Mouse (Mus musculus): Measurements from ENCODE around the gene Zfp618. TPM values are rescaled to one million over a fixed set of nuclear protein-coding genes. Genes with fewer than 3 reads are reported as not detected.

The Zfp618 gene
- polyA plus RNA-seq, 1 experiment from 2014 or later: 18.4 TPM

DNA sequence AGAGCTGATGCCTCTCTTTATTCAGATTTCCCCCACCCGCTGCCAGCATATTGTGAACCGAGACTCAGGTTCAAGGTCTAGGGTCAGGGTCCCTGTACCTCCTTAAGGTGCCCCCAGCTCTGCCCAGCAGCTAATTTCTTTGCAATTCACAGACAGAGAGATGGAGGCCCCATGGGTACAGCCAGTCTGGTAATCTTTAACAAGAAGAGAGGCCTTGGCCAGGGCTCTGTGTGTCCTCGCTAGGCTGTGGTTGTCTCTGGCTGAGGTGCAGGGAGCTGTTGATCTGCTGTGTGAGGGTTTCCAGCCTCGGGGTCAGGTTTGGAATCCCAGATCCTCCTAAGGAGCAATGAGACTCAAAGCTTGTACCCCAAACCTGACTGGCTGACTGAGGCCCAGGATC, 200.3 kb downstream of the Zfp618 start:
- Histone ChIP-seq H3K27me3 (replicated peaks; ENCODE audit: control insufficient read depth, insufficient read depth, low read length) (no peaks in the 10 kb centered on the region), H3K4me3 (replicated peaks; ENCODE audit: low read length) (no peak overlapping the region), H3K27ac (ENCODE audit: low read length) (no peak overlapping the region), H3K4me1 (replicated peaks; ENCODE audit: control insufficient read depth, insufficient read depth, low read length) (no peaks in the 10 kb centered on the region), H3K36me3 (ENCODE audit: control insufficient read depth, insufficient read depth) (no peaks in the 10 kb centered on the region), H3K9me3 (ENCODE audit: control insufficient read depth, low read length) (no peaks in the 10 kb centered on the region), H3K4me2 (ENCODE audit: low read length) (no peak overlapping the region), H3K9ac (replicated peaks; ENCODE audit: low read depth, low read length) (no peak overlapping the region)
- ATAC-seq: no peak
- WGBS: 90% methylated on average over 4 of the region's 4 CpGs

DNA sequence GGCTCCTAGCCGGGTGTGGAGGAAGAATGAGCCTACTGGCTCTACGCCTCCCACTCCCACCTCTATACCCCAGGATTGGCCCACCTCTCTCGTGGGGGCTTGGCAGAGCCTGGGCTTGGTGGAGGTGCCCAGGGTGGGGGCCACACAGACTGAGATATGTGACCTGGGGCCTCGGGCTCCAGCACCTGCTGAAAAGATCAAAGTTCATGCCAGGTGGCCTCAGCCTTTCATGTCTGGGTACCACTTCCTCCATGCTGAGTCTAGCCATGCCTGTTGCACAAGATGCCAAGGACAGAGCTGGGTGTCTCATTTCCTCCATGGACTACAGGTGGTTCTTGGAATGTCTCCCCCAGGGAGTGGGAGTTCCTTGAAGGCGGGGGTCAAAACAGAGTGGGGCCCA, 200.9 kb downstream of the Zfp618 start:
- WGBS: 87% methylated on average over 5 of the region's 5 CpGs

DNA sequence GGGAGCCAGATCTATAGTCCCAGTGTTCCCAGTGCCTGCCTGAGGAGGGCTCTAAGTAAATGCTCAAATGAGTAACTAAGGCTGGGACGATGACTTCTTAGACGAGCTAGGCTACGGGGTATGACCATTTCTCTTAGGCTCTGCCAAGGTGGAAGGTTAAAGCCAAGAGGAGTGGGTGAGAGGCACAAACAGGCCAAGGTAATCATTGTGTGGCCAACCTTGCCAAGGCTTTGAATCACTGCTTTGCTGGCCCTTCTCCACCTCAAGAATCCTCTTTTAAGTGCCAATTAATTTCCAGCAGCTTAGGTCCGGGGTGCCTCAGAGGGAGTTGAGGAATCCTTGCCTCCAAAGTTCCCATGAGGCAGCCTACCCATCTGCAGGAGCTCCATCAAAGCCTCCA, 204.7 kb downstream of the Zfp618 start:
- Histone ChIP-seq H3K27me3 (replicated peaks; ENCODE audit: control insufficient read depth, insufficient read depth, low read length) (peaks cover 6% of the 10 kb centered on the region; the same call in 1 of the 2 replicates), H3K27ac (ENCODE audit: low read length) (no peak overlapping the region), H3K4me1 (replicated peaks; ENCODE audit: control insufficient read depth, insufficient read depth, low read length) (no peaks in the 10 kb centered on the region), H3K4me3 (replicated peaks; ENCODE audit: low read length) (no peak overlapping the region), H3K4me2 (ENCODE audit: low read length) (no peak overlapping the region), H3K9me3 (ENCODE audit: control insufficient read depth, low read length) (no peaks in the 10 kb centered on the region), H3K36me3 (ENCODE audit: control insufficient read depth, insufficient read depth) (no peaks in the 10 kb centered on the region), H3K9ac (replicated peaks; ENCODE audit: low read depth, low read length) (no peak overlapping the region)
- 78% methylated on average over 4 of the region's 4 CpGs for WGBS
- no peak for ATAC-seq

More for the DNA sequence above, 200.9 kb downstream of the Zfp618 start:
- H3K27me3 ChIP-seq (replicated peaks; ENCODE audit: control insufficient read depth, insufficient read depth, low read length): no peaks in the 10 kb centered on the region
- no peaks in the 10 kb centered on the region for H3K9me3 ChIP-seq (ENCODE audit: control insufficient read depth, low read length)
- H3K9ac ChIP-seq (replicated peaks; ENCODE audit: low read depth, low read length): no peak overlapping the region
- H3K4me1 ChIP-seq (replicated peaks; ENCODE audit: control insufficient read depth, insufficient read depth, low read length): no peaks in the 10 kb centered on the region
- H3K27ac ChIP-seq (ENCODE audit: low read length): no peak overlapping the region
- H3K4me2 ChIP-seq (ENCODE audit: low read length): no peak overlapping the region
- no peaks in the 10 kb centered on the region for H3K36me3 ChIP-seq (ENCODE audit: control insufficient read depth, insufficient read depth)
- no peak overlapping the region for H3K4me3 ChIP-seq (replicated peaks; ENCODE audit: low read length)
- ATAC-seq: no peak

DNA sequence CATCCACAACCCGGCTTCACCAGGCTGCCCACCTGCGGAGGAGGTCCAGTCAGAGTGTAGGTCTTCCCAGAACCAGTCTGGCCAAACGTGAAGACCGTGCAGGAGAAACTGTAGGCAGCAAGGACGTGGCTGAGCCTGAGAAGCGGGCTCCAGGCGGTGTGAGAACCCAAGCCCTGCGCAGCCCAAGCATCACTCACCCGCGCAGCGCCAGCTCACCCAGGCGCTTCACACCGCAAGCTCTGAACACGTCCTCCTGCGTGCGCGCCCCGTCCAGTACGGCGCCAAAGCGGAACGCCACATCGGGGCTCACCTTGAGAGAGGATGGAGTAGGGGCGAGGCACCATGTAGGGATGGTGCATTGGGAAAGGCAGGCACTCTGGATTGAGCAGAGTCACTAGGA, 205.7 kb downstream of the Zfp618 start:
- Histone ChIP-seq H3K4me1 (replicated peaks; ENCODE audit: control insufficient read depth, insufficient read depth, low read length) (no peaks in the 10 kb centered on the region), H3K4me3 (replicated peaks; ENCODE audit: low read length) (no peak overlapping the region), H3K9ac (replicated peaks; ENCODE audit: low read depth, low read length) (no peak overlapping the region), H3K27ac (ENCODE audit: low read length) (no peak overlapping the region), H3K27me3 (replicated peaks; ENCODE audit: control insufficient read depth, insufficient read depth, low read length) (peaks cover 6% of the 10 kb centered on the region; the same call in 1 of the 2 replicates), H3K36me3 (ENCODE audit: control insufficient read depth, insufficient read depth) (no peaks in the 10 kb centered on the region), H3K4me2 (ENCODE audit: low read length) (no peak overlapping the region), H3K9me3 (ENCODE audit: control insufficient read depth, low read length) (no peaks in the 10 kb centered on the region)
- no peak for ATAC-seq
- WGBS: 50% methylated on average over 24 of the region's 24 CpGs

DNA sequence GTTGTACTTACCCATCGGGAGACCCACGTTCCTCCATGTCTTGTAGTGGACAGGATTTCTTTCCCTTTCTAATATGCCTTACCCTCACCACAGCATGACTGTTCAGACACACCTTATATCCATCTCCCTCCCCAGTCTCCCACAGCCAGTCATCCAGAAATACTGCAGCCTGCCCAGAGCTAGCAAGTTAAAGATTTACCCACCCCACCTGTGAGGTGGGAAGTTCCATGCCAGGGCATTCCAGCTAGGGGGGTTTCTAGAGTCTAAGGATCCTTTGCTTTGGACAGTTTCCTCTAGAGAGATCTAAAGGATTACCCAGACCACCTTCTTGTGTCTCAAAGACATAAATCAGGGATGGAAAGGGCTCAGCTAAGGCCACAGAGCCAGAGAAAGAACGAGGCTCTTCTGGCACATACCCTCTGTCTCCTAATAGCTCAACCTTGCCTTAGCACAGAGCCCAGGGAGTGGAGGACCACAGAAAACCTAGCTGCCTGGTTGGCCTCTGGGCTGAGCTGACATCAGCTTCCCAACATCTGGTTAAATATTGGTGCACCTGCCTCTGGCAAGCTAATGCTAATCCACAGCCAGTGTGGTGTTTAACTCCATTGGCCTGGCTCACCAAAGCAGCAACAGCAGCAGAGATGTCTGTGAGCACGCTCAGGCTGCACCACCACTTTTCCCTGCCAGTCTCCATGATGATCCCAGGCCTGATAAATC, 206.8 kb downstream of the Zfp618 start, which contains the start of gene Kif12:
Gene Kif12, minus strand, starts transcription at position 163 of the 717 bp plus-strand sequence.
- H3K9me3 ChIP-seq (ENCODE audit: control insufficient read depth, low read length): no peaks in the 10 kb centered on the region
- H3K36me3 ChIP-seq (ENCODE audit: control insufficient read depth, insufficient read depth): no peaks in the 10 kb centered on the region
- WGBS: 80% methylated on average over 4 of the region's 4 CpGs

DNA sequence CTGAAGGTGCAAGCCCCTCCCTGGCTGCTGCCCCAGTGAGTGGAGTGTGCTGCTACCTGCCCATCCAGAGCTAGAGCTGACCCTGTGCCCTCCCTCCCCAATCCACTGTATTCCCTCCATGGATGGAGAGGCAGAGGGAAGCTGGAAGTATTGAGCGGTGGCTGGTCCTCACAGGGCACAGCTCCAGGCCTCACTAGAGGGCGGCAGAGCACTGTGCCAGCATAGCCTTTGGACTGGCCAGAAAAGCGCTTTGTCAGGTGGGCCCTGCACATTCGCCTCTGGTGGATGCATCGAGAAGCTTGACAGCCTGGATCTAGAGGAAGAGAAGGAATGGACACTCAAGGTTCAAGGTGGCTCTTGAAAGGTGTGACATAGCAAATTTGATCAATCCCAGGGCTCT, 216.2 kb downstream of the Zfp618 start:
- H3K27ac ChIP-seq (ENCODE audit: low read length): no peak overlapping the region
- peaks cover 3% of the 10 kb centered on the region; the same call in 1 of the 2 replicates for H3K4me1 ChIP-seq (replicated peaks; ENCODE audit: control insufficient read depth, insufficient read depth, low read length)
- H3K4me2 ChIP-seq (ENCODE audit: low read length): no peak overlapping the region
- H3K9ac ChIP-seq (replicated peaks; ENCODE audit: low read depth, low read length): no peak overlapping the region
- WGBS: 7% methylated on average over 5 of the region's 5 CpGs
- no peaks in the 10 kb centered on the region for H3K9me3 ChIP-seq (ENCODE audit: control insufficient read depth, low read length)
- ATAC-seq: peak; percentile 86
- no peaks in the 10 kb centered on the region for H3K36me3 ChIP-seq (ENCODE audit: control insufficient read depth, insufficient read depth)
- no peak overlapping the region for H3K4me3 ChIP-seq (replicated peaks; ENCODE audit: low read length)
- no peaks in the 10 kb centered on the region for H3K27me3 ChIP-seq (replicated peaks; ENCODE audit: control insufficient read depth, insufficient read depth, low read length)

More for the DNA sequence above, 206.8 kb downstream of the Zfp618 start, which contains the start of gene Kif12:
- ATAC-seq: no peak
- H3K27me3 ChIP-seq (replicated peaks; ENCODE audit: control insufficient read depth, insufficient read depth, low read length): peaks cover 6% of the 10 kb centered on the region; the same call in 1 of the 2 replicates
- no peak within 1 kb of the TSS for H3K27ac ChIP-seq (ENCODE audit: low read length)
- no peaks in the 10 kb centered on the region for H3K4me1 ChIP-seq (replicated peaks; ENCODE audit: control insufficient read depth, insufficient read depth, low read length)
- no peak within 1 kb of the TSS for H3K4me2 ChIP-seq (ENCODE audit: low read length)
- H3K4me3 ChIP-seq (replicated peaks; ENCODE audit: low read length): no peak within 1 kb of the TSS
- H3K9ac ChIP-seq (replicated peaks; ENCODE audit: low read depth, low read length): no peak within 1 kb of the TSS

DNA sequence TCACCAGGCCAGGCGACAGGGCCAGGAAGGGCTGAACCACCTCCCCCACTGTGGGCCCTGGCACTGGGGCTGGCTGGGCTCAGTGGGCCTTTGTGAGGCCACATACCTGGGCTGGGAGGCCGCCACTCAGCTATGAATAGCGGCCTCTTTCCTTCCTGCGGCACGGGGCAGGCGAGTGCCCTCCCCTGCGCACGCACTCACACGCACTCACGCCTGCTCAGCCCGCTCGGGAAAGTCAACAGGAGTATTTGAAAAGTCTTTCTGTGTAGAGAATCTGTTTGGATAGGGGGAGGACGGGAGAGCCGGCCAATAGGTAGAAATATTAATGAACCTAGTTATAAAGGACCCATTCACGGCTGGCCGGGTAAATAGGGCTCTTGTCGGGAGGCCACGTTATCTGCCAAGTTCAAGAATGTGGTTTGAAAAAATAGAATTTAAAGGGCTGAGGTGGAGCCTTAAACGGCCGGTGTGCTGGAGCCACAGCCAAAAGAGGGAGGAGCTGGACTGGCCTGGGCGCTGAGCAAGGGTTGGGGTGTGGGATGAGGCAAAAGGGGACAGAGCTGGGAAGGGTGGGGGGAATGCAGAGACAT, 221.0 kb downstream of the Zfp618 start:
- Histone ChIP-seq H3K4me3 (replicated peaks; ENCODE audit: low read length) (no peak overlapping the region), H3K4me1 (replicated peaks; ENCODE audit: control insufficient read depth, insufficient read depth, low read length) (peaks cover 3% of the 10 kb centered on the region; the same call in 1 of the 2 replicates), H3K4me2 (ENCODE audit: low read length) (no peak overlapping the region), H3K36me3 (ENCODE audit: control insufficient read depth, insufficient read depth) (no peaks in the 10 kb centered on the region), H3K9me3 (ENCODE audit: control insufficient read depth, low read length) (no peaks in the 10 kb centered on the region), H3K27ac (ENCODE audit: low read length) (no peak overlapping the region), H3K9ac (replicated peaks; ENCODE audit: low read depth, low read length) (no peak overlapping the region), H3K27me3 (replicated peaks; ENCODE audit: control insufficient read depth, insufficient read depth, low read length) (no peaks in the 10 kb centered on the region)
- peak; percentile 57 for ATAC-seq
- WGBS: 15% methylated on average over 21 of the region's 21 CpGs

Other genes starting within 250 kb of the Zfp618 start
- 0.22 TPM in 1 of 2 replicates, not detected in the other for gene Ambp, start 189.2 kb downstream of the Zfp618 start, polyA plus RNA-seq (2015; fragmentation: Nextera tagmentation; extraction: Ambion mirVana)
- 0.10 and 0.17 TPM in 2 replicates for gene Kif12, start 206.6 kb downstream of the Zfp618 start, polyA plus RNA-seq (2015; fragmentation: Nextera tagmentation; extraction: Ambion mirVana)
- gene Col27a1, start 248.4 kb downstream of the Zfp618 start, polyA plus RNA-seq (2015; fragmentation: Nextera tagmentation; extraction: Ambion mirVana): 0.88 and 0.98 TPM in 2 replicates

Measured in forebrain, embryonic 16.5 days (tissue).